Mouse (Mus musculus): ENCODE measurements around the gene Prkar1b. TPM values are rescaled to one million over a fixed set of nuclear protein-coding genes. Genes with fewer than 3 reads are reported as not detected.

Prkar1b gene
- polyA plus RNA-seq, 1 experiment from 2014 or later, result 93.8 TPM

DNA sequence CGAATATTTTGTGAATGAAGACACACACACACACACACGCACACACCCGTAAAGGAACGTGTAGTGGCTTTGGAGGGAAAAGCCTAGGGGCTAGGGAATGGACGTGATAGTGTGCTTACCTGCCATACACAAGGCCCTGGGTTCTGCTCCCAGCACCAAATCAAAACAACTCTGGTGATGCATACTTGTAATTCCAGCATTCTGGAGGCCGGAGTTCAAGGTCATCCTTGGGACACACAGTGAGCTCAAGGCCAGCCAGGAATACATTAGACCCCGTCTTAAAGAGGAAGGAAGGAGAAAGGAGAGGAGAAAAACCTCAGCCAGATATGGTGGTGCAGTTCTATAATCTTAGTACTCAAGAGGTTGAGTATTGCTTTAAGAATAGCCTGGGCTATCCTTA, 150.1 kb downstream of the Prkar1b start:
- Histone ChIP-seq H3K4me2 (ENCODE audit: low read length) (no peak overlapping the region), H3K9me3 (replicated peaks; ENCODE audit: control insufficient read depth, low read length) (no peaks in the 10 kb centered on the region), H3K4me3 (ENCODE audit: low read depth, low read length) (no peak overlapping the region), H3K4me1 (ENCODE audit: control insufficient read depth, insufficient read depth, low read length) (peaks cover 19% of the 10 kb centered on the region), H3K36me3 (ENCODE audit: control insufficient read depth, insufficient read depth, low read length) (no peaks in the 10 kb centered on the region), H3K27me3 (replicated peaks; ENCODE audit: control insufficient read depth, insufficient read depth, low read length) (peaks cover 39% of the 10 kb centered on the region), H3K27ac (ENCODE audit: low read depth, low read length) (no peak overlapping the region), H3K9ac (ENCODE audit: low read length) (no peak overlapping the region)
- ATAC-seq, result no peak
- no peak for DNase-seq (ENCODE audit: low spot score)
- 70% methylated on average over 7 of the region's 7 CpGs for WGBS

DNA sequence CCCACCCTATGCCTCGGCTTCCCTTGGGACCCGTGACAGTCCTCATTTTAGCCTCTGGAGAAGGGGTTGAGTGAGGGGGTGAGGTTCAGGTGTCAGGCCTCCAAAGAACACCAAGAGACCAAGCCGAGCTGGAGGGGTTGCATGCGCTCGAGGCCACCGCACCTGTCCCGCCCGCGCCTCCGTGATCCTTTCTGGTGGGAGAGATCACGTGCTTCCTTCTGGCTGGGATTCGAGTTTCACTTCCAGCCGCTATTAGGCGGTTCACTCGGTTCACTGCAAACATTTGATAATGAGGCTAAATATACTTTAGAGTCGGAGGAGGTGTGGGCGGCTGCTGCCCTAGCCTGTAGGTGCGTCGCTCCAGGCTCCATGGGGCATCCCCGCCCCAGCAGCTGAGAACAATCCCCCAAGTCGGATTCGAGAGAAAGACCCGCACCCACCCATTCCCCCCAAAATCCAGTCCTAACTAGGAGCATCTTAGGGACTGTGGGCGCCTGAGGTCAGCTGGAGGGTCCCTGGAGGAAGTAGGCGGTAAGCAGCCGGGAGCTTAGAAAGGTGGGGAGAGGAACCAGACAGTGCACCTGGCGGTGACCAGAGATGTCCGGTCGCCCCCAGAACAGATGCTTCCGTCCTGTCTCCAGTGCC, 151.7 kb downstream of the Prkar1b start:
- peaks cover 33% of the 10 kb centered on the region for H3K4me1 ChIP-seq (ENCODE audit: control insufficient read depth, insufficient read depth, low read length)
- ATAC-seq (no peak), DNase-seq (ENCODE audit: low spot score) (peak; percentile 56)
- H3K36me3 ChIP-seq (ENCODE audit: control insufficient read depth, insufficient read depth, low read length), result no peaks in the 10 kb centered on the region
- peak overlapping the region; percentile 21 for H3K4me3 ChIP-seq (ENCODE audit: low read depth, low read length)
- peaks cover 42% of the 10 kb centered on the region for H3K27me3 ChIP-seq (replicated peaks; ENCODE audit: control insufficient read depth, insufficient read depth, low read length)
- no peaks in the 10 kb centered on the region for H3K9me3 ChIP-seq (replicated peaks; ENCODE audit: control insufficient read depth, low read length)
- WGBS, result 2% methylated on average over 30 of the region's 30 CpGs
- peak overlapping the region; percentile 54 for H3K4me2 ChIP-seq (ENCODE audit: low read length)
- H3K9ac ChIP-seq (ENCODE audit: low read length), result peak overlapping the region; percentile 30; the same call in 1 of the 2 replicates
- H3K27ac ChIP-seq (ENCODE audit: low read depth, low read length), result no peak overlapping the region

DNA sequence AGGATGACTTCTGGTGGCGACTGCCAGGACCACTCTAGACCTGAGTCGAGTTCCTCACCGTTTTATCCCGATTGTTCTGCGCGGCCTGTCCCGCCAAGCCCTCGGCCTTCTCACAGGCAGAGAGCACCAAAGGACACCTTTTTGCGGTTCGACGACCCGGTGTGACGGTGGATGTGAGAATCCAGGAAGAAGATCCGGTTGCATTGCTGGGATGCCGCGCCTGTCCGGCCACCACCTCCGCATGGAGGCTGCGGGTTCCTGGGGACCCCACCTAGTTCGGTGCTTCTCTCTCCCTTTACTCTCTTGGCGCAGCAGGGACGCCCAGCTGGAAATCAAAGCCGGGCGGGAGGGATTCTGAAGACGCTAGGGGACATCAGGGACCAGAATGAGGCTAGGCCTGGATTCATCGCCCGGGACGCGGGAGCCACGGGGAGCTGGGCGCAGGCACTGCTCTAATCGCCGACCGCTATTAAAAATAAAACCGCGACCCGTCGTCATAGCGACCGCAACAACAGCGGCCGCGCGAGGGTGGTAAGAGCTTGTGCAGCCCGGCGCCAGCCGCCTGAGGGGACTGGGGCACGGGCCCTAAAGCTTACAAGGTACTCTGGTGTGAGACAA, 152.5 kb downstream of the Prkar1b start, which contains the start of gene Pdgfa:
Gene Pdgfa, minus strand, starts transcription at position 200 of the 618 bp plus-strand sequence.
- Histone ChIP-seq H3K4me2 (ENCODE audit: low read length) (peak within 1 kb of the TSS; percentile 84), H3K27ac (ENCODE audit: low read depth, low read length) (no peak within 1 kb of the TSS), H3K4me3 (ENCODE audit: low read depth, low read length) (peak within 1 kb of the TSS; percentile 63), H3K9me3 (replicated peaks; ENCODE audit: control insufficient read depth, low read length) (no peaks in the 10 kb centered on the region), H3K4me1 (ENCODE audit: control insufficient read depth, insufficient read depth, low read length) (peaks cover 38% of the 10 kb centered on the region), H3K27me3 (replicated peaks; ENCODE audit: control insufficient read depth, insufficient read depth, low read length) (peaks cover 50% of the 10 kb centered on the region), H3K36me3 (ENCODE audit: control insufficient read depth, insufficient read depth, low read length) (no peaks in the 10 kb centered on the region), H3K9ac (ENCODE audit: low read length) (peak within 1 kb of the TSS; percentile 77)
- ATAC-seq (peak; percentile 28; the same call in 1 of the 2 replicates), DNase-seq (ENCODE audit: low spot score) (peak; percentile 86)
- WGBS, result 2% methylated on average over 48 of the region's 48 CpGs

DNA sequence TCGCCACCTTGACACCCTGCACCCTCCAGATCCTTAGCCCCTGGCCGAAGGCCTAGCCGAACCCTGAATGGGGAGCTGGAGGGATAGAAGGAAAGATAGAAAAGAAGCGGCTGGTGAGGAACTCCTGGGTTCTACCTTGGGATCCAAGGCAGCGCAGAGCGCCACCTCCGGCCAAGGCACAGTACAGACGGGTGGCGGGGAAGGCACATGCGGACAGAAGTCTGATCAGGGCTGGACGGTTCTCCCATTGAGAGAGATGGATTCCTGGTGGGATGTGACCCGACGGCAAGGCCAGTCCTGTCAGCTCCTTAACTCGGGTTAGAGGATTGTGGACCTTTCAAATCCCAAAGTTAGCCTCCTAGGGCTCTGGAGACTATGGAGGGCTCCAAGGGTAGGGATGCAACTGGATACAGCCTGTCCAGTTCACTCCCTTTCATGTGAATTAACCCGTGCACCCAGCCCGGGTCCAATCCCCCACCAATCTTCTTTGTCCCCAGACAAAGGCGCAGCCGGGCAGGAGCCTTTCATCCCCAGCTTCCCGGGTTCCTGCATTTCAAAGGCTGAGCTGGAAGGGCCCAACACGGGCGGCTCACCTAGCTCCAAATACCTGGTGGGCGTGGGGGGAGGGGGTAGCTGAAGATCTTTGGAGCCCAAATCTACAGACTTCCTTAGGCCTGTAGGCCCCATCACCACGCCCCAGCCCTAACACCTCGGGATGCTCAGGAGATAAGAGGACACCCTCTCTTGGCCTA, 153.3 kb downstream of the Prkar1b start:
- Histone ChIP-seq H3K4me2 (ENCODE audit: low read length) (peak overlapping the region; percentile 84), H3K9ac (ENCODE audit: low read length) (peak overlapping the region; percentile 77), H3K4me1 (ENCODE audit: control insufficient read depth, insufficient read depth, low read length) (peaks cover 41% of the 10 kb centered on the region), H3K4me3 (ENCODE audit: low read depth, low read length) (peak overlapping the region; percentile 63), H3K27ac (ENCODE audit: low read depth, low read length) (no peak overlapping the region), H3K9me3 (replicated peaks; ENCODE audit: control insufficient read depth, low read length) (no peaks in the 10 kb centered on the region), H3K36me3 (ENCODE audit: control insufficient read depth, insufficient read depth, low read length) (no peaks in the 10 kb centered on the region), H3K27me3 (replicated peaks; ENCODE audit: control insufficient read depth, insufficient read depth, low read length) (peaks cover 57% of the 10 kb centered on the region)
- ATAC-seq (0 out of 2 replicates have a peak, but pooled peaks have one; percentile 4), DNase-seq (ENCODE audit: low spot score) (peak; percentile 47)
- WGBS, result 4% methylated on average over 24 of the region's 24 CpGs

DNA sequence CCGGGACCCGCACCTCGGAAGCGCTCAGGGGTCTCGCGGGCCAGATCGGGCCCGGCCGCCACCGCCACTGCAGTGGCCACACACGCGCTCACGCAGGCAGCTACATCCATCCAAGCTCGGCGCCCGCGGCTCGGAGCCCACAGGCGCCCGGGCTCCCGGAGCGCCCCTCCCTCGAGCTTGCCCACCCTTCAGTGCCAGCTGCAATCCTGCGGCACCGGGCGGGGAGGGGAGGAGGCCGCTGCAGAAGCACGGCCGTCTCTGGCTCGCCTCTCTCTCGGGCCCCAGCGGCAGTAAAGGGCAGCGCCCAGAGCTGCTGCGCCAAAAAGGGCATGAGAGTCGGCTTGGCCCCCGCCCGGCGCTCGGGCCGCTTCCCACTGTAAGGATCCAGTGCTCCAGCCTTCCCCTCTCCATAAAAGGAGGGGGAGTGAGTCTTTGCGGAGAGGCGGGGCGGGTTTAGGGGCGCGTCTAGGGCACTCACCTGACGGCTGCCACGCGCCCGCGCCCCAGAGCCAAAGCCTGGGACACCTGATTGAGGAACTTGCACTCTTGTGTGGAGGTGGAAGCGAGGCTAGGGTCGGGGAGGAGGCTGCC, 154.0 kb downstream of the Prkar1b start:
- peak overlapping the region; percentile 87 for H3K27ac ChIP-seq (ENCODE audit: low read depth, low read length)
- peak overlapping the region; percentile 77 for H3K9ac ChIP-seq (ENCODE audit: low read length)
- H3K4me1 ChIP-seq (ENCODE audit: control insufficient read depth, insufficient read depth, low read length), result peaks cover 41% of the 10 kb centered on the region
- peak overlapping the region; percentile 84 for H3K4me2 ChIP-seq (ENCODE audit: low read length)
- ATAC-seq (peak; percentile 74), DNase-seq (ENCODE audit: low spot score) (peak; percentile 82)
- peak overlapping the region; percentile 63 for H3K4me3 ChIP-seq (ENCODE audit: low read depth, low read length)
- H3K36me3 ChIP-seq (ENCODE audit: control insufficient read depth, insufficient read depth, low read length), result no peaks in the 10 kb centered on the region
- peaks cover 58% of the 10 kb centered on the region for H3K27me3 ChIP-seq (replicated peaks; ENCODE audit: control insufficient read depth, insufficient read depth, low read length)
- WGBS, result under 1% methylated on average over 49 of the region's 52 CpGs
- H3K9me3 ChIP-seq (replicated peaks; ENCODE audit: control insufficient read depth, low read length), result no peaks in the 10 kb centered on the region

DNA sequence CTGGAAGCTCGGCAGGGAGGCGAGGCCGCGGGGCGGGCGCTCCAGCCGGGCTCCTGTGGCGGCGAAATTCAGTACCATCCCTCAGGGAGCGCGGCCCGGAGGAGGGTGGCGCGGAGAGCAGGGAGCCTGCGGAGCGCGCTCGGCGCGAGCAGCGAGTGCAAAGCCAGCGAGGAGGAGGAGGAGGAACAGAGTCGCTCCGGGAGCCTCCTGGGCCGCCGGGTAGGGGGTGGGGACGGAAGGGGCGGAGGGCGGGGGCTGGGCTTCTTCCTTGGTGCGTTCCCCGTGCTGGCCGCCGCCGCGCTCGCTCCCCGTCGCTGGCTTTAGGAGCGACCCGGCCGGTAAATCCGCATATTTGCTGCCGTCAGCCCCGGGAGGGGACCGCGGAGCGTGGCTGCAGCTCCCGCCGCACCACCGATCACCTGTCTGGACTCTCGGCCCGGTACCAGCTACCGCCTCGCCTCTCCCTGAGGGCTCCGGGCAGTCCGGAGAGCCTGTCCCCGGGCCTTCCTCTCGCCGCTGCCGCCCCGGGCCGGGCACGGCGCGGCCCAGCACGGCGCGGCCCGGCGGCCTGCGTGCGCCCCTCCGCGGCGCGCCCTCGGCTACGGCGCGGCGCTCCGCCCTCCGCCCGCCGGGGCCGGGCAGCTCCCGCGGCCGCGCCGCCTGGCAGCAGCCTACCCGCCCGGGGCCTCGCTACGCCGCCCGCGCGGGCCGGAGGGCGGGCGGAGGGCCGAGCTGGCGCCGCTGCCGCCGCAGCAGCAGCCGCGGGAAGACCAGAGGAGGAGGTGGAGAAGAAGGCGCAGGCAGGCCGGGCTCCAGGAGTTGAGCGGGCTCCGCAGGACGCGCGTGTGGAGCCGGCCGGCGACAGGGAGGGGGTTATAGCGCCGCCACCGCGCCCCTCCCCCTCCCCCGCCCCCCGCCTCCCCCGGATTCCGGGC, 154.7 kb downstream of the Prkar1b start:
- DNase-seq (ENCODE audit: low spot score), result peak; percentile 73
- Histone ChIP-seq H3K9me3 (replicated peaks; ENCODE audit: control insufficient read depth, low read length) (no peaks in the 10 kb centered on the region), H3K36me3 (ENCODE audit: control insufficient read depth, insufficient read depth, low read length) (no peaks in the 10 kb centered on the region), H3K27me3 (replicated peaks; ENCODE audit: control insufficient read depth, insufficient read depth, low read length) (peaks cover 58% of the 10 kb centered on the region), H3K9ac (ENCODE audit: low read length) (peak overlapping the region; percentile 77), H3K4me2 (ENCODE audit: low read length) (peak overlapping the region; percentile 84), H3K27ac (ENCODE audit: low read depth, low read length) (peak overlapping the region; percentile 87), H3K4me3 (ENCODE audit: low read depth, low read length) (peak overlapping the region; percentile 63), H3K4me1 (ENCODE audit: control insufficient read depth, insufficient read depth, low read length) (peaks cover 41% of the 10 kb centered on the region)
- WGBS, result under 1% methylated on average over 95 of the region's 127 CpGs
- ATAC-seq, result peak; percentile 73

DNA sequence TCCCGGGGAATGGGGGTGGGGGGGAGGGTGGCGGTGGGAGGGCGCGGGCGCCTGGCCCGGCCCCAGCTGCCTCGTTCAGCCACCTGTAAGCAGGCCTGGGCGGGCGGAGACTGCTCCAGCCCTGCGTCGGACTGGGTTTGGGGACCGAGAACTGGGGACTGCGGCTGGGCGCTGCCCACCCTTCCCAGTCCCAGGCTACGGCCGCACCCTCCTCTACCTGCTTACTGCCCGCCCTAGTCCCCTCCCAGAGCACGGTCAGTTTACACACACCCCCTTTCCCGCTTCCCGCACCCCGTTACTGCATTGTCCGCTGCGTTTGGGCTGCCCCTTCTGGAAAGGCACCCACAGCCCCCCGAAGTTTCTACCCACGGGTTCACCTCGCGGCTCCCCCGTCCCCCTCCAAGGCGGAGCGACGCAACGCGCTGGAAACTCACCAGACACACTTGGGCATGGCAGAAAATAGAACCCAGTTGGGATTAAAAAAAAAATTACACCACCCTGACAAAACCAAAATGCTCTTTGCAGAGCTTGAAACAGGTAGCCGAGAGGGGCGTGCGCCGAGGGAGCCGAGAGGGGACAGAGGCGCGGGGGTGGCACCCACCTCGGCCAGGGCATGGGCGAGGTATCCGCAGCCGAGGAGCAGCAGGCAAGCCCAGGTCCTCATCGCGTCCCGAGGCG, 155.6 kb downstream of the Prkar1b start:
- DNase-seq (ENCODE audit: low spot score) (no peak), ATAC-seq (no peak)
- H3K36me3 ChIP-seq (ENCODE audit: control insufficient read depth, insufficient read depth, low read length), result no peaks in the 10 kb centered on the region
- H3K4me3 ChIP-seq (ENCODE audit: low read depth, low read length), result peak overlapping the region; percentile 63
- peak overlapping the region; percentile 77 for H3K9ac ChIP-seq (ENCODE audit: low read length)
- under 1% methylated on average over 47 of the region's 48 CpGs for WGBS
- H3K27ac ChIP-seq (ENCODE audit: low read depth, low read length), result peak overlapping the region; percentile 87
- peak overlapping the region; percentile 84 for H3K4me2 ChIP-seq (ENCODE audit: low read length)
- peaks cover 41% of the 10 kb centered on the region for H3K4me1 ChIP-seq (ENCODE audit: control insufficient read depth, insufficient read depth, low read length)
- no peaks in the 10 kb centered on the region for H3K9me3 ChIP-seq (replicated peaks; ENCODE audit: control insufficient read depth, low read length)
- peaks cover 54% of the 10 kb centered on the region for H3K27me3 ChIP-seq (replicated peaks; ENCODE audit: control insufficient read depth, insufficient read depth, low read length)
